In genomic region chr3:138787758-138788488, GRCm38 (mm10) we compare ENCODE assay signal across 13 mouse cellular contexts. TPM values are rescaled to one million over a fixed set of nuclear protein-coding genes. Genes with fewer than 3 reads are reported as not detected.
A peak's percentile ranks its signal among the peaks of the same experiment; 100 is the strongest.
DNase-seq lines count a peak whose midpoint lies in the region; ATAC-seq lines count a peak whose summit lies in the region.
"Had no signal": no experiment of that assay in that cellular context is flagged by ENCODE, and none has a peak within 500 bp of the region (broad histone marks: within the 10 kb centered on the region; RNA-seq: fewer than 3 reads in every experiment).

No protein-coding gene starts in this region.

- H3K4me1 ChIP-seq in megakaryocyte, embryonic 14.5 days = no peaks in the 10 kb centered on the region
- H3K4me1 ChIP-seq: heart, embryonic 15.5 days had no signal

- 0 out of 2 replicates have a peak, but pooled peaks have one; percentile 8 for ATAC-seq in frontal cortex, adult (ENCODE audit: low TSS enrichment)
- no peak for ATAC-seq in megakaryocyte, adult 5-6 weeks (ENCODE audit: poor library complexity, severe bottlenecking)

- H3K4me3 ChIP-seq in megakaryocyte, embryonic 14.5 days (replicated peaks) = peak overlapping the region; percentile 18
- H3K4me3 ChIP-seq: embryonic facial prominence, embryonic 13.5 days; heart, embryonic 15.5 days had no signal

- no peaks in the 10 kb centered on the region for H3K27me3 ChIP-seq in megakaryocyte, embryonic 14.5 days (replicated peaks)
- H3K27me3 ChIP-seq: embryonic facial prominence, embryonic 13.5 days; heart, embryonic 15.5 days had no signal

- H3K36me3 ChIP-seq in megakaryocyte, embryonic 14.5 days (replicated peaks; ENCODE audit: low read length) = no peaks in the 10 kb centered on the region
- H3K36me3 ChIP-seq: embryonic facial prominence, embryonic 13.5 days; heart, embryonic 15.5 days had no signal

- intact Hi-C loops in heart, postnatal 36 days (cut with DNase I) = no loop called here

- peaks cover 25% of the 10 kb centered on the region for H3K9me3 ChIP-seq in megakaryocyte, embryonic 14.5 days
- H3K9me3 ChIP-seq: embryonic facial prominence, embryonic 13.5 days; heart, embryonic 15.5 days had no signal

- DNase-seq in frontal cortex, postnatal 14 days (ENCODE audit: low spot score in 2 of 2) = no peak
- peak; percentile 56 for DNase-seq in WW6 (ENCODE audit: low read depth, low spot score)
- peak; percentile 57 to 65 for DNase-seq in layer of hippocampus, postnatal 36 days
- no peak for DNase-seq in cerebellum, adult 9-10 months
- no peak for DNase-seq in heart, postnatal 36 days
- DNase-seq: cerebellum, postnatal 36 days; kidney, adult 18-20 months; thymus, postnatal 14 days had no signal

RNA-seq across cellular contexts. Expression of gene Tspan5, which starts 45.9 kb away (rescaled TPM):
- polyA plus RNA-seq in megakaryocyte, embryonic 14.5 days (2012; ENCODE audit: insufficient read depth, low replicate concordance) = 3.4 TPM in 1 of 2 replicates, not detected in the other
- 24.4 TPM in 2 replicates for total RNA-seq in megakaryocyte, adult 5-6 weeks (2015)
- total RNA-seq in megakaryocyte, adult 5-6 weeks (2017) = 30.8 and 39.0 TPM in 2 replicates
- total RNA-seq in layer of hippocampus, postnatal 36 days (2021) = 100 to 1,000 TPM; 208 to 210 TPM
- 1 to 10 TPM; 7.3 to 8.6 TPM for total RNA-seq in heart, postnatal 36 days (2021)

Comparison
In these comparisons a context has a peak if more than half of its experiments do, and no peak if none do; other contexts are left out.
1. DNase-seq: peak in WW6 (single experiment) and layer of hippocampus, postnatal 36 days (2 of 2); none in frontal cortex, postnatal 14 days (0 of 2), cerebellum, adult 9-10 months (single experiment) and heart, postnatal 36 days (0 of 2).
2. RNA of gene Tspan5, which starts 45.9 kb away (total RNA-seq): 208 to 210 TPM in layer of hippocampus, postnatal 36 days; 24.4 to 39.0 TPM in megakaryocyte, adult 5-6 weeks and 7.3 to 8.6 TPM in heart, postnatal 36 days; every median in the first group is over 4 times any median in the second.